Mouse (Mus musculus): Measurements from ENCODE around the gene Cox7c.
"Not testable (repeated sequence)": the region's sequence is repeated elsewhere in the genome, so short reads cannot be mapped to it uniquely, and the experiment has no call there.

Gene Cox7c

DNA sequence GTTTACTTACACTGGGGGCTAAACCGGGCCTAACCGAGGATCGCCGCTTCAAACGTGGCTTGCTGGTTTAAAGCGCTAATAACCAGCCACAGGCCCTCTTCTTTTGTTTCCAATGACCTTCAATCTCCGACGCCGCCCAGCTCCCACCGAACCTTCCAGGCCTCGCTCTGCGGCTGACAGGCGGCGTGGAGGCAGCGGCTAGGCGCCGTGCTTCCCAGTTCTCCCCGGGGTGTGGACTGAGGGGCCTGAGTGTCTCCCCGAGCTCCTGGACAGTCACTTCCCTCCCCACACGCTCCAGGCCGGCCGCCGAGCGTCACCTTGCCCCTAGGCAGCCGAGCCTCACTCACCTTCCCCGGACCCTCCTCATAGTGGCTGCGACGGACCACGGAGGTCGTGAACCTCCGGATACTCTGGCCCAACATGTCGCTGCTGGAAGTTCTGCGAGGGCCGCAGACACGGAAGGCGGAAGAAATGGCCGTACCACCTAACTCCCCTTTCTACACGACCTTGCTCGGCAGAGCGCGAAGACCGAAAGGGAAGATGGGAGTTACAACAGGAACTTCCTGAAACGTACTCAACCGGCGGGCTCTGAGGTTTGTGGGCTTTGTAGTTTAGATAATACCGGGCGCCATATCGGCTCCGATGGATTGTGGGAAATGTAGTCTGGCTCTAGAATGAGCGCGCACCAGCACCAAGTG, at the start of gene Cox7c:
Gene Cox7c, minus strand, starts transcription at position 651 of the 698 bp plus-strand sequence.
- in situ Hi-C loops (cut with MboI, MseI): no loop called here

- in situ Hi-C loops (cut with MboI, MseI): no loop called here
These were observed 21.5 kb upstream of the Cox7c start for GRCm38 (mm10) chr13:86068011-86068724.

DNA sequence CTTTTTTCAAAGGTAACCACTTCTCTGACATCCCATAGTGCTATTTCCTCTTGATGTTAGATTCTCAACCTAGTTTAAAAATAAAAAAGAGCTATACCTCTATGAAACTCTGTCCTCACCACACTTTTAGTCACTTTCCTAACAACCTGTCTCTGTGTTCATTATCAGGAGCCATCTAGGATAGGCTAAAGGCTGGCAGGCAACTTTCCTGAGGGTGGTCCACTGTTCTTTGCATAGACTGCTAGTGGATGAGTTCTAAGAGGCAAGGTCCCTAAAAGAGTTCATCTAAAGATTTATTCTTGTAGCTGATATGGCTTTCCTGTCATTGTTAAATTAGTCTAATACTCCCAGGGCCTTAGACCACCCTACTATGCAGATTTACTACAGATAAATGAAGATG, 20.8 kb upstream of the Cox7c start:
- in situ Hi-C loops (cut with MboI, MseI): no loop called here

DNA sequence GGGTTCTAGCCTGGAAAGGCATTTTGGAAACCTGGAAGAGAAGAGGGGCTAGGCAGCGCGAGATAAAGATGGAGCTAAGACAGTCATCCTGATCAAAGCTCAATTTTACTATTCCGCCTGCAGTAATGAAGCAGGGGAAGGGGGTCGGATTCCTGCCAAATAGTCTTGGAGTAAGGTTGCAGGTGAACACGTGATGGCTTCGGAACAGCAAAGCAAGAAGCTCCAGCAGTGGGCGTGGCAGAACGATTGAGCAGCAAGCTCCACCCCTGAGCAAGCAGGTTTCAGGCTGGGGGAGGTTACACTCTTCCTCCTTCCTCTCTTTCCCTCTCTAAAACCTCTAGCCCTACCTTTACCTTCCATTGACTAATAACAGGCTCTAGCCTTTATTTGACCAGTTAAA, 7.4 kb upstream of the Cox7c start:
- in situ Hi-C loops (cut with MboI, MseI): not testable (repeated sequence)

DNA sequence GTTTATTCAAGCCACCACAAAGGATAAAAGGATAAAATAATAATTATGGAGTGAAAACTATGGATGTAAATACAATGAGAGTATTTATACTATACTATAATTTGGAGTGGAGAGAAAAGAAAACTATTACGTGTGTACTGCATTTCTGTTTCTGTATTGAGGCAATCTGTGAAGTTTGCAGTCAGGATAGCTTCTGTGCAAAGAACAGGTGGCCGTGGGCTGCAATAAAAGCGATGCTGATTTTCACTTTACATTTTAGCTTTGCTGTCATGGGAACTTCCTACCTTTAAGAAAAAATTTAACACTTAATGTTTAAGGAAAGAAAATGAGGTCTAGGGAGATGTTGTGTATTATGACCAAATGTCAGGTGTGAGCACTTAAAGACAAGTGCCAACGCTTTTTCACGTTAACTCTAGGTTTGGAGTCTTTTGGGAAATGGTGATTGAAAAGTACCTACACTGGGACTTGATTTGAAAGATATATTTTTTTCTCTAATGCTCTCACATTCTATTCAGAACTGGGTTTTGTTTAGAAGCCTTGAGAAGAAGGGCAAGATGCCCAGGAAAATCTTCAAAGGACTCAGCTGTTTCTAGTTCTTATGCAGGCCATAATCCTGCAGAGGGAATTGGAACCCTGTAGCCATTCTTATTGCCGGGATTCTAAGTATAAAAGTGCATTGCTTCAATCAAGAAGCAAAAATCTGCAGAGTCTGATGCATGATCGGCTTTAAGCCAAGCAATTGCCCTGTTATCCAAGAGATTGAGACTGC, 41.6 kb downstream of the Cox7c start:
- in situ Hi-C loops (cut with MboI, MseI): no loop called here
